Mouse (Mus musculus): ENCODE results near the gene Fkbp4. TPM values are rescaled to one million over a fixed set of nuclear protein-coding genes. Genes with fewer than 3 reads are reported as not detected.

The Fkbp4 gene
- polyA plus RNA-seq, 1 experiment from 2014 or later: 156 TPM

- no peaks in the 10 kb centered on the region for H3K9me3 ChIP-seq (ENCODE audit: low read length)
- H3K9ac ChIP-seq (replicated peaks; ENCODE audit: low read depth): peak overlapping the region; percentile 27; the same call in 1 of the 2 replicates
- peak overlapping the region; percentile 87 for H3K4me3 ChIP-seq (ENCODE audit: low read depth, low read length)
- DNase-seq (ENCODE audit: low spot score) (no peak), ATAC-seq (peak; percentile 42)
- peak overlapping the region; percentile 92 for H3K4me2 ChIP-seq (replicated peaks; ENCODE audit: low read depth, low read length)
- TF ChIP-seq CTCF (IDR thresholded peaks at IDR 0.05): no peak
- TF ChIP-seq EP300 (IDR thresholded peaks at IDR 0.05): no peak
- H3K27me3 ChIP-seq (replicated peaks; ENCODE audit: insufficient read depth, low read length): no peaks in the 10 kb centered on the region
- H3K4me1 ChIP-seq (ENCODE audit: insufficient read depth, low read depth, low read length): peaks cover 12% of the 10 kb centered on the region; the same call in 1 of the 2 replicates
- 13% methylated on average over 18 of the region's 18 CpGs for WGBS
- peak overlapping the region; percentile 95 for H3K27ac ChIP-seq (ENCODE audit: low read length)
- H3K36me3 ChIP-seq (ENCODE audit: insufficient read depth, low read length): 0 out of 2 replicates have a peak, but pooled peaks cover 8% of the 10 kb centered on the region
Measured at GRCm38 (mm10) chr6:128438871-128439341, 429 bp upstream of the Fkbp4 start.

GRCm38 (mm10) chr6:128437731-128438316 lies 653 bp downstream of the Fkbp4 start:
- Histone ChIP-seq H3K4me2 (replicated peaks; ENCODE audit: low read depth, low read length) (peak overlapping the region; percentile 92), H3K9me3 (ENCODE audit: low read length) (no peaks in the 10 kb centered on the region), H3K36me3 (ENCODE audit: insufficient read depth, low read length) (peaks cover 18% of the 10 kb centered on the region), H3K27ac (ENCODE audit: low read length) (peak overlapping the region; percentile 95), H3K4me3 (ENCODE audit: low read depth, low read length) (peak overlapping the region; percentile 87), H3K27me3 (replicated peaks; ENCODE audit: insufficient read depth, low read length) (no peaks in the 10 kb centered on the region), H3K4me1 (ENCODE audit: insufficient read depth, low read depth, low read length) (peaks cover 12% of the 10 kb centered on the region; the same call in 1 of the 2 replicates), H3K9ac (replicated peaks; ENCODE audit: low read depth) (peak overlapping the region; percentile 80)
- under 1% methylated on average over 44 of the region's 52 CpGs for WGBS
- peak; percentile 87 for DNase-seq (ENCODE audit: low spot score)
- ATAC-seq: peak; percentile 75
- TF ChIP-seq CTCF (IDR thresholded peaks at IDR 0.05): no peak
- TF ChIP-seq EP300 (IDR thresholded peaks at IDR 0.05): no peak

GRCm38 (mm10) chr6:128437288-128437687 lies 1.2 kb downstream of the Fkbp4 start:
- TF ChIP-seq CTCF (IDR thresholded peaks at IDR 0.05) (no peak), EP300 (IDR thresholded peaks at IDR 0.05) (no peak)
- Histone ChIP-seq H3K36me3 (ENCODE audit: insufficient read depth, low read length) (peaks cover 24% of the 10 kb centered on the region), H3K27me3 (replicated peaks; ENCODE audit: insufficient read depth, low read length) (no peaks in the 10 kb centered on the region), H3K9ac (replicated peaks; ENCODE audit: low read depth) (peak overlapping the region; percentile 80), H3K4me1 (ENCODE audit: insufficient read depth, low read depth, low read length) (peaks cover 12% of the 10 kb centered on the region; the same call in 1 of the 2 replicates), H3K4me2 (replicated peaks; ENCODE audit: low read depth, low read length) (peak overlapping the region; percentile 92), H3K9me3 (ENCODE audit: low read length) (no peaks in the 10 kb centered on the region), H3K4me3 (ENCODE audit: low read depth, low read length) (peak overlapping the region; percentile 87), H3K27ac (ENCODE audit: low read length) (peak overlapping the region; percentile 95)
- ATAC-seq (no peak), DNase-seq (ENCODE audit: low spot score) (no peak)
- 7% methylated on average over 10 of the region's 10 CpGs for WGBS

GRCm38 (mm10) chr6:128436356-128437005 lies 2.0 kb downstream of the Fkbp4 start:
- DNase-seq (ENCODE audit: low spot score): no peak
- H3K9me3 ChIP-seq (ENCODE audit: low read length): no peaks in the 10 kb centered on the region
- ATAC-seq: no peak
- H3K27ac ChIP-seq (ENCODE audit: low read length): no peak overlapping the region
- H3K4me3 ChIP-seq (ENCODE audit: low read depth, low read length): no peak overlapping the region
- peaks cover 26% of the 10 kb centered on the region for H3K36me3 ChIP-seq (ENCODE audit: insufficient read depth, low read length)
- H3K4me2 ChIP-seq (replicated peaks; ENCODE audit: low read depth, low read length): peak overlapping the region; percentile 92
- no peak for TF ChIP-seq CTCF (IDR thresholded peaks at IDR 0.05)
- TF ChIP-seq EP300 (IDR thresholded peaks at IDR 0.05): no peak
- H3K4me1 ChIP-seq (ENCODE audit: insufficient read depth, low read depth, low read length): peaks cover 12% of the 10 kb centered on the region; the same call in 1 of the 2 replicates
- WGBS: 82% methylated on average over 8 of the region's 8 CpGs
- no peak overlapping the region for H3K9ac ChIP-seq (replicated peaks; ENCODE audit: low read depth)
- no peaks in the 10 kb centered on the region for H3K27me3 ChIP-seq (replicated peaks; ENCODE audit: insufficient read depth, low read length)

GRCm38 (mm10) chr6:128435474-128435873 lies 3.0 kb downstream of the Fkbp4 start:
- Histone ChIP-seq H3K4me1 (ENCODE audit: insufficient read depth, low read depth, low read length) (peaks cover 12% of the 10 kb centered on the region; the same call in 1 of the 2 replicates), H3K9me3 (ENCODE audit: low read length) (no peaks in the 10 kb centered on the region), H3K4me2 (replicated peaks; ENCODE audit: low read depth, low read length) (no peak overlapping the region), H3K36me3 (ENCODE audit: insufficient read depth, low read length) (peaks cover 31% of the 10 kb centered on the region), H3K4me3 (ENCODE audit: low read depth, low read length) (no peak overlapping the region), H3K27me3 (replicated peaks; ENCODE audit: insufficient read depth, low read length) (no peaks in the 10 kb centered on the region), H3K27ac (ENCODE audit: low read length) (peak overlapping the region; percentile 1; the same call in 1 of the 2 replicates), H3K9ac (replicated peaks; ENCODE audit: low read depth) (no peak overlapping the region)
- WGBS: 19% methylated on average over 5 of the region's 5 CpGs
- TF ChIP-seq EP300 (IDR thresholded peaks at IDR 0.05) (peak; percentile 63), CTCF (IDR thresholded peaks at IDR 0.05) (no peak)
- ATAC-seq (peak; percentile 4; the same call in 1 of the 2 replicates), DNase-seq (ENCODE audit: low spot score) (peak; percentile 86)

GRCm38 (mm10) chr6:128433566-128433965 lies 4.9 kb downstream of the Fkbp4 start:
- WGBS: 76% methylated on average over 11 of the region's 13 CpGs
- H3K27me3 ChIP-seq (replicated peaks; ENCODE audit: insufficient read depth, low read length): no peaks in the 10 kb centered on the region
- no peak overlapping the region for H3K27ac ChIP-seq (ENCODE audit: low read length)
- peaks cover 12% of the 10 kb centered on the region; the same call in 1 of the 2 replicates for H3K4me1 ChIP-seq (ENCODE audit: insufficient read depth, low read depth, low read length)
- no peak overlapping the region for H3K9ac ChIP-seq (replicated peaks; ENCODE audit: low read depth)
- ATAC-seq: no peak
- H3K4me3 ChIP-seq (ENCODE audit: low read depth, low read length): no peak overlapping the region
- no peak for TF ChIP-seq EP300 (IDR thresholded peaks at IDR 0.05)
- TF ChIP-seq CTCF (IDR thresholded peaks at IDR 0.05): no peak
- no peaks in the 10 kb centered on the region for H3K9me3 ChIP-seq (ENCODE audit: low read length)
- peaks cover 43% of the 10 kb centered on the region for H3K36me3 ChIP-seq (ENCODE audit: insufficient read depth, low read length)
- no peak for DNase-seq (ENCODE audit: low spot score)
- no peak overlapping the region for H3K4me2 ChIP-seq (replicated peaks; ENCODE audit: low read depth, low read length)

Data from lung, postnatal 0 days (tissue).